Mouse (Mus musculus) heart, adult 2 months (tissue): ENCODE results near the gene Lpin2. TPM values are rescaled to one million over a fixed set of nuclear protein-coding genes. Genes with fewer than 3 reads are reported as not detected.
A peak's percentile ranks its signal among the peaks of the same experiment; 100 is the strongest.

Source experiments
- DNase-seq, 2 experiments: peaks; one replicate each; pipeline ENCODE4 v3.0.0; 2021
- H3K27ac ChIP-seq: fragments of 200-600 bp; 2 replicates; pipeline ENCODE4 v1.8.1; 2022
- H3K27me3 ChIP-seq: fragments of 200-500 bp; 2 replicates; pipeline ENCODE4 v1.6.1; 2012; ENCODE audit warnings: mild to moderate bottlenecking, low read length, inconsistent platforms, mixed read lengths; ENCODE audit not compliant: control insufficient read depth, insufficient read depth
- H3K36me3 ChIP-seq: fragments of 200-500 bp; 2 replicates; pipeline ENCODE4 v1.6.1; 2012; ENCODE audit warnings: low read length, inconsistent platforms; ENCODE audit not compliant: control insufficient read depth, insufficient read depth
- H3K4me1 ChIP-seq: fragments of 200-500 bp; 2 replicates; pipeline ENCODE4 v1.6.1; 2011; ENCODE audit warnings: low read length; ENCODE audit not compliant: control insufficient read depth, insufficient read depth
- H3K4me3 ChIP-seq: fragments of 200-600 bp; 2 replicates; pipeline ENCODE4 v1.8.1; 2022
- H3K79me2 ChIP-seq: fragments of 200-500 bp; replicated peaks from 2 replicates; pipeline ENCODE4 v1.6.1; 2012; ENCODE audit warnings: mild to moderate bottlenecking, inconsistent platforms, low read length, moderate library complexity, mixed read lengths; ENCODE audit not compliant: control insufficient read depth, insufficient read depth
- H3K9ac ChIP-seq: fragments of 200-500 bp; 2 replicates; pipeline ENCODE4 v1.6.1; 2012; ENCODE audit warnings: low read depth, mild to moderate bottlenecking, control low read depth, inconsistent platforms, low read length, mixed read lengths
- CTCF ChIP-seq: fragments of 200-600 bp; IDR thresholded peaks from 2 replicates; pipeline ENCODE4 v1.8.1; 2022; ENCODE audit warnings: antibody characterized with exemption, mild to moderate bottlenecking, moderate library complexity
- EP300 ChIP-seq: fragments of 200-500 bp; IDR thresholded peaks from 2 replicates; pipeline ENCODE4 v1.6.1; 2011; ENCODE audit warnings: low read depth, low read length, control low read depth; ENCODE audit not compliant: insufficient read depth
- POLR2A ChIP-seq: fragments of 200-500 bp; IDR thresholded peaks from 2 replicates; pipeline ENCODE4 v1.6.1; 2011; ENCODE audit warnings: mild to moderate bottlenecking, low read depth, low read length, control low read depth; ENCODE audit not compliant: insufficient read depth
- WGBS: fragments of 180-500 bp; shearing (Covaris S2); methylation state at CpG from one replicate; pipeline ENCODE4 v1.1.7; 2018; 5-methylcytosine and 5-hydroxymethylcytosine counted together
- intact Hi-C: fragments of 180-260 bp; cut with DNase I; formaldehyde crosslinking; loops from one replicate; pipeline ENCODE4 v1.15.1; 2025
- polyA plus RNA-seq: library from polyadenylated mRNA; depleted of rRNA; stranded (reverse); fragments of >200 nt; gene quantifications from 2 replicates; pipeline ENCODE4 v1.2.3, GENCODE M21; 2012
- total RNA-seq, 2 experiments: library from RNA; stranded (reverse); gene quantifications; 2 replicates each; pipeline ENCODE4 v1.2.3; 2021

Gene Lpin2
- total and polyA plus RNA-seq, 3 experiments: 3.4 to 13.1 (median 6.0) TPM

DNA sequence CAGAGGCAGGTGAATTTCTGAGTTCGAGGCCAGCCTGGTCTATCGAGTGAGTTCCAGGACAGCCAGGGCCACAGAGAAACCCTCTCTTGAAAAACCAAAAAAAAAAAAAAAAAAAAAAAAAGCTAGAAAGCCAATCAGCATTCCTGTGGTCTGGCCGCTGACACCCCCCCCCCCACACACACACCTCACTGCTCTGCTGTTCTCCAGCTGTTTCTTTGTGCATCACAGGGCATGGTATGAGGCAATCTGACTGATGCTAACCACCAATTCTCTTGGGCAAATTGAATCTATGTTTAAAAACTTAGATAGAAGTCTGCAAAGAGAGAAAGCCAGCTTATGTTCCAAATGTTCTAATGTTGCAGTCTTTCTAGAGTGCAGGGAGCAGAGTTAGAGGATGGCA, 14.1 kb downstream of the Lpin2 start:
- H3K9ac ChIP-seq: no peak overlapping the region
- 44% methylated on average over 3 of the region's 3 CpGs for WGBS
- no peaks in the 10 kb centered on the region for H3K36me3 ChIP-seq
- H3K27me3 ChIP-seq: no peaks in the 10 kb centered on the region
- no peak overlapping the region for H3K4me3 ChIP-seq
- peaks cover 2% of the 10 kb centered on the region for H3K4me1 ChIP-seq
- TF ChIP-seq CTCF (no peak), POLR2A (no peak), EP300 (no peak)
- intact Hi-C loops: loop anchor here (2.0 to 10.0 kb wide), 5 partner anchors 110 to 492 kb away; no protein-coding TSS in a partner anchor
- H3K27ac ChIP-seq: no peak overlapping the region
- H3K79me2 ChIP-seq: no peaks in the 10 kb centered on the region; the same call in 1 of the 2 replicates
- no peak for DNase-seq

DNA sequence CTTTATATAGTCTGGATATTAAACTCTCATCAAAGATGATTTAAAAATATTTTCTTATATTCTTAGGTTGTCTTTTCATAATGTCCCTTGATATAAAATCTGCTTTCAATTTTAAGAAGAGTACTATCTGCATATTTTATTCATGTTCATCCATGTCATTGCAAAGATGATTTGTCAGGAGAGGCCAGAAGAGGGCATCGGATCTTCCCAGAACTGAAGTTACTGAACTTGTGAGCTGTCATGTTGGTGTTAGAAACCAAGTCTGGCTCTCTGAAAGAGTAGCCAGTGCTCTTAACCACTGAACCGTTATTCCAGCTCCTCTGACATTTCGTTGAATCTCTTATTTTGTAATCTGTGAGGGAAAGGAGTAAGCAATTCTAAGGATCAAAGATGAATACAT, 17.0 kb downstream of the Lpin2 start:
- Histone ChIP-seq H3K27me3 (no peaks in the 10 kb centered on the region), H3K27ac (no peak overlapping the region), H3K36me3 (no peaks in the 10 kb centered on the region), H3K9ac (no peak overlapping the region), H3K4me1 (peaks cover 2% of the 10 kb centered on the region), H3K4me3 (no peak overlapping the region), H3K79me2 (no peaks in the 10 kb centered on the region; the same call in 1 of the 2 replicates)
- intact Hi-C loops: loop anchor here (5.0 to 10.0 kb wide), 3 partner anchors 192 to 495 kb away; no protein-coding TSS in a partner anchor
- TF ChIP-seq CTCF: peak; percentile 56
- no peak for TF ChIP-seq POLR2A
- no peak for DNase-seq
- 64% methylated on average over 3 of the region's 3 CpGs for WGBS

- Histone ChIP-seq H3K79me2 (peaks cover 2% of the 10 kb centered on the region; the same call in 1 of the 2 replicates), H3K27ac (no peak overlapping the region), H3K36me3 (no peaks in the 10 kb centered on the region), H3K4me3 (no peak overlapping the region), H3K9ac (no peak overlapping the region), H3K27me3 (no peaks in the 10 kb centered on the region), H3K4me1 (no peaks in the 10 kb centered on the region)
- intact Hi-C loops: no loop called here
- 95% methylated on average over 4 of the region's 4 CpGs for WGBS
- DNase-seq: no peak
- TF ChIP-seq CTCF (no peak), EP300 (no peak), POLR2A (no peak)
Observed at GRCm38 (mm10) chr17:71202136-71202535, 19.8 kb downstream of the Lpin2 start.

DNA sequence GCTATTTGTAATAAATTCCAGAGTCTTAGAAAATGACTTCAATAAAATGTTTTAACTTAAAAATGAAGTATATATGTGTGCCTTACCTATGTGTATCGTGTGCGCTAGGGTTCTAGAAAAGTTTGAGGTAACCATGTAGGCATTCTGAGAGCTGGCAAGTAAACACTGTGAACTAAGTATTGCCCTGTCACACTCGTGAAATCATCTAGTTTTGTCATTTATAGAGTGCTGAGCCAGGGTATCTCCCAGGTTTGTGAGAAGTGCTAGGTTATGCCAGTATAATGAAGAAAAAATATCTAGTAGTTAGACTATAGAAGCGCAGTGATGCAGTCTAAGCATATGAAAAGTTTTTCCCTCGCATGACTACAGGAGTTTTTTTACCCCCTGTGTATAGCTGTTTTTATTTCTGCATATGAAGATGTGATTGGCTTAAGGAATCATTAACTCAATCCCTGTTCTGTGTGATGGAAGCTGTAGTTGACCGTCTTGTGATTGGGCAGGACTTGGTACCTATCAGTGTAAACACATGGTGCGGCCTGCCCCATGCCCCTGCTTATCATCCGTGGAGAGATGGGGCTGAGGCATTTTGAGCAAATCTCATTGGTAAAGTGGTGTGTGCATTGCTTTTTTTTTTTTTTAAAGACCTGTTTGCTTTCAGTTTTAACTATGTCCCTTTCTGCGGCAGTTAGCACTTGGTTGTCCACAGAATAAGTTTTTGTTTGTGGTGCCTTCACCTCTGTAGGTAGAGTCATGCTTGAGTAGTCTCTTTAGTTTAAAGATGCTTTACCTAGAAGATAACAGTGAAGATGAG, 21.8 kb downstream of the Lpin2 start:
- intact Hi-C loops: no loop called here
- H3K27ac ChIP-seq: no peak overlapping the region
- TF ChIP-seq EP300 (no peak), CTCF (no peak), POLR2A (no peak)
- no peaks in the 10 kb centered on the region for H3K4me1 ChIP-seq
- H3K27me3 ChIP-seq: no peaks in the 10 kb centered on the region
- no peak overlapping the region for H3K4me3 ChIP-seq
- H3K36me3 ChIP-seq: no peaks in the 10 kb centered on the region
- peaks cover 2% of the 10 kb centered on the region; the same call in 1 of the 2 replicates for H3K79me2 ChIP-seq
- 86% methylated on average over 9 of the region's 9 CpGs for WGBS
- H3K9ac ChIP-seq: no peak overlapping the region
- DNase-seq: no peak

DNA sequence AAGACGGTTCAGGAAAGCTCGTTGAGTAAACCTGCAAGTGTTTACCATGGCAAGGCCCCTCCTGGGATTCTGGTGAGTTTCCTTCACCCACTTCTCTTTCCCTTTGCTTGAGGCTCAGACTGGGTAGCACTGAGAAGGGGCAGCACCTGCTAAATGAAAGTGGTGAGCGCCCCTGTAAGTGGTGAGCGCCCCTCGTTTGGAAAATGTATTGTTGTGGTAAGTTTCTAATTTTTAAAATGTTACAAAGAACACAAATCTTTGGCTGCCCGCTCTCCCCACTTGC, 22.4 kb downstream of the Lpin2 start:
- H3K4me3 ChIP-seq: no peak overlapping the region
- H3K79me2 ChIP-seq: peaks cover 2% of the 10 kb centered on the region; the same call in 1 of the 2 replicates
- WGBS: 84% methylated on average over 6 of the region's 6 CpGs
- DNase-seq: no peak
- H3K36me3 ChIP-seq: no peaks in the 10 kb centered on the region
- no peaks in the 10 kb centered on the region for H3K27me3 ChIP-seq
- no peak for TF ChIP-seq POLR2A
- no peak for TF ChIP-seq EP300
- no peak for TF ChIP-seq CTCF
- intact Hi-C loops: no loop called here
- H3K27ac ChIP-seq: no peak overlapping the region
- no peaks in the 10 kb centered on the region for H3K4me1 ChIP-seq
- H3K9ac ChIP-seq: no peak overlapping the region

GRCm38 (mm10) chr17:71206136-71206893, 24.0 kb downstream of the Lpin2 start:
- 66% methylated on average over 12 of the region's 12 CpGs for WGBS
- Histone ChIP-seq H3K4me3 (no peak overlapping the region), H3K79me2 (peaks cover 2% of the 10 kb centered on the region; the same call in 1 of the 2 replicates), H3K36me3 (no peaks in the 10 kb centered on the region), H3K27ac (no peak overlapping the region), H3K9ac (no peak overlapping the region), H3K27me3 (no peaks in the 10 kb centered on the region), H3K4me1 (no peaks in the 10 kb centered on the region)
- no peak for DNase-seq
- intact Hi-C loops: no loop called here
- TF ChIP-seq POLR2A (no peak), CTCF (no peak), EP300 (no peak)
